Mouse (Mus musculus): ENCODE data around the gene 3110018I06Rik. TPM values are rescaled to one million over a fixed set of nuclear protein-coding genes. Genes with fewer than 3 reads are reported as not detected.

The 3110018I06Rik gene
- polyA plus RNA-seq (2012; ENCODE audit: insufficient read depth, low replicate concordance) = not detected in 2 replicates

GRCm38 (mm10) chr12:107488371-107488770 lies at the start of gene 3110018I06Rik:
TSS of gene 3110018I06Rik (plus strand) at chr12:107488632.
- no peaks in the 10 kb centered on the region for H3K4me1 ChIP-seq

DNA sequence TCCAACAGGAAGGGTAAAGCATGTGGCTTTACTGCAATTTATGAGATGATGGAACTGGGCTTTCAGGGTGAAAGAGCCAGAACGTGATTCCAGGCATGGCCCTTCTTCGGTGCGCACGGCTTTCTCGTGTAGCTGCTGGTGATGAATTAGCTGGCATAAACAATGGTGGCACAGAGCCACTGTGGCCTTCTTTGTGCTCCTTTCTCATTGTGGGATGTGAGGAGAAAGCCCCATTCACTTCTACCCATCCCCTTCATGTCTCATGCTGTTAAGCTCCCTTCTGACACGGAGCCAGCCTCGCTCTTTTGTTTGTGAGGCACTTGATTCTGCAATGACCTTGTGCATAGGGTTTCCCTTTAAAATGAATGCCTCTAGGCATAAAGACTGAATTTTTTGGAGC lies 43.8 kb upstream of the 3110018I06Rik start:
- TF ChIP-seq GATA1 (IDR thresholded peaks at IDR 0.05; ENCODE audit: borderline replicate concordance, low read length) (no peak), FLI1 (IDR thresholded peaks at IDR 0.05; ENCODE audit: low read length) (no peak)
- no peak overlapping the region for H3K4me3 ChIP-seq (replicated peaks)
- H3K36me3 ChIP-seq (replicated peaks; ENCODE audit: low read length) = no peaks in the 10 kb centered on the region
- H3K27me3 ChIP-seq (replicated peaks) = no peaks in the 10 kb centered on the region
- peaks cover 42% of the 10 kb centered on the region for H3K9me3 ChIP-seq
- no peaks in the 10 kb centered on the region for H3K4me1 ChIP-seq

More at GRCm38 (mm10) chr12:107488371-107488770, at the start of gene 3110018I06Rik:
- Histone ChIP-seq H3K9me3 (peaks cover 69% of the 10 kb centered on the region), H3K27me3 (replicated peaks) (no peaks in the 10 kb centered on the region), H3K4me3 (replicated peaks) (no peak within 1 kb of the TSS), H3K36me3 (replicated peaks; ENCODE audit: low read length) (no peaks in the 10 kb centered on the region)
- TF ChIP-seq FLI1 (IDR thresholded peaks at IDR 0.05; ENCODE audit: low read length) (no peak), GATA1 (IDR thresholded peaks at IDR 0.05; ENCODE audit: borderline replicate concordance, low read length) (no peak)

GRCm38 (mm10) chr12:107457835-107458234 lies 30.6 kb upstream of the 3110018I06Rik start:
- Histone ChIP-seq H3K27me3 (replicated peaks) (no peaks in the 10 kb centered on the region), H3K4me3 (replicated peaks) (no peak overlapping the region), H3K9me3 (peaks cover 63% of the 10 kb centered on the region), H3K4me1 (no peaks in the 10 kb centered on the region), H3K36me3 (replicated peaks; ENCODE audit: low read length) (no peaks in the 10 kb centered on the region)
- TF ChIP-seq GATA1 (IDR thresholded peaks at IDR 0.05; ENCODE audit: borderline replicate concordance, low read length) = no peak
- no peak for TF ChIP-seq FLI1 (IDR thresholded peaks at IDR 0.05; ENCODE audit: low read length)

GRCm38 (mm10) chr12:107464731-107465130 lies 23.7 kb upstream of the 3110018I06Rik start:
- no peaks in the 10 kb centered on the region for H3K36me3 ChIP-seq (replicated peaks; ENCODE audit: low read length)
- no peaks in the 10 kb centered on the region for H3K27me3 ChIP-seq (replicated peaks)
- no peak overlapping the region for H3K4me3 ChIP-seq (replicated peaks)
- TF ChIP-seq FLI1 (IDR thresholded peaks at IDR 0.05; ENCODE audit: low read length) = no peak
- no peak for TF ChIP-seq GATA1 (IDR thresholded peaks at IDR 0.05; ENCODE audit: borderline replicate concordance, low read length)
- H3K4me1 ChIP-seq = no peaks in the 10 kb centered on the region
- H3K9me3 ChIP-seq = peaks cover 43% of the 10 kb centered on the region

GRCm38 (mm10) chr12:107476441-107477291 lies 11.8 kb upstream of the 3110018I06Rik start:
- Histone ChIP-seq H3K4me1 (no peaks in the 10 kb centered on the region), H3K4me3 (replicated peaks) (no peak overlapping the region), H3K9me3 (peaks cover 40% of the 10 kb centered on the region), H3K27me3 (replicated peaks) (no peaks in the 10 kb centered on the region), H3K36me3 (replicated peaks; ENCODE audit: low read length) (no peaks in the 10 kb centered on the region)
- TF ChIP-seq GATA1 (IDR thresholded peaks at IDR 0.05; ENCODE audit: borderline replicate concordance, low read length) = no peak
- TF ChIP-seq FLI1 (IDR thresholded peaks at IDR 0.05; ENCODE audit: low read length) = no peak

DNA sequence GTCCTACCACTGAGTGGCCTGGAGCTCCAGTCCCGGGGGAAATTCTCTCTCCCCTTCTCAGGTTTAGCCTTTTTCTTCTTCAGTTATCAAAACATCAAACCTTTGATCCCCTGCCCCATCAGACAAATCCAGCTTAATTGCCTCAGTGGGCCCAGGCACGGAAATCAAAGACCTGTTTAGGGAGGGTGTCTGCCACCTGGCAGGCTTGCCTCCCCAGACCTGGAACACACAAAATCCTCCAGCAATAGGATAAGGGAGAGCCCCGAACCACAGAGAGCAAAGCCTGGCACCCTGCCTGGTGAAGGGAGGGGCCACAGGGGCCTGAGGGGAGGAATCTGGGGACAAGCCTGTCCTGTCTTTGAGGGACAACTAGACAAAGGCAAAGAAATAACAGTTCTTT lies 9.1 kb upstream of the 3110018I06Rik start:
- Histone ChIP-seq H3K4me3 (replicated peaks) (no peak overlapping the region), H3K27me3 (replicated peaks) (no peaks in the 10 kb centered on the region), H3K4me1 (no peaks in the 10 kb centered on the region), H3K9me3 (peaks cover 39% of the 10 kb centered on the region), H3K36me3 (replicated peaks; ENCODE audit: low read length) (no peaks in the 10 kb centered on the region)
- TF ChIP-seq GATA1 (IDR thresholded peaks at IDR 0.05; ENCODE audit: borderline replicate concordance, low read length) = no peak
- TF ChIP-seq FLI1 (IDR thresholded peaks at IDR 0.05; ENCODE audit: low read length) = no peak

- Histone ChIP-seq H3K27me3 (replicated peaks) (no peaks in the 10 kb centered on the region), H3K9me3 (peaks cover 44% of the 10 kb centered on the region), H3K4me1 (no peaks in the 10 kb centered on the region), H3K4me3 (replicated peaks) (no peak overlapping the region), H3K36me3 (replicated peaks; ENCODE audit: low read length) (no peaks in the 10 kb centered on the region)
- TF ChIP-seq GATA1 (IDR thresholded peaks at IDR 0.05; ENCODE audit: borderline replicate concordance, low read length) (no peak), FLI1 (IDR thresholded peaks at IDR 0.05; ENCODE audit: low read length) (no peak)
Observed at GRCm38 (mm10) chr12:107483031-107483430, 5.4 kb upstream of the 3110018I06Rik start.

DNA sequence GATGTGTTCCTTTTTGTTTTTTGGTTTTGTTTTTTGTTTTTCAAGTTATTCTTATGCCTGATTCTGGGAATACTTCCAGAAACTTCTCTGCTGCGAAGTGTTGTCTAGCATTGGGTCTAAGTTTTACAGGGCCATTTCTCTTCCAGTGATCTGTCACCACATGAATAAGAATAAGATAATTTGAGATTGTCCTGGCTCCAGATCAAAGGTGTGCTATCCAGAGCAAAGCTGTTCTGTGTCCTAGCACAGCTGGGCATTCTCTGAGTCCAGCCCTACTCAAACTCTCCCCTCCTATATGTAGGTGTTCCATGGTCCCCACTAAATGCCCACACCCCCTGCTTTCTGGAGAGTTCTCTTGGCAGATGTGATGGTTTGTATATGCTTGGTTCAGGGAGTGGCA lies 2.9 kb downstream of the 3110018I06Rik start:
- H3K36me3 ChIP-seq (replicated peaks; ENCODE audit: low read length) = no peaks in the 10 kb centered on the region
- TF ChIP-seq FLI1 (IDR thresholded peaks at IDR 0.05; ENCODE audit: low read length) = no peak
- no peak for TF ChIP-seq GATA1 (IDR thresholded peaks at IDR 0.05; ENCODE audit: borderline replicate concordance, low read length)
- H3K9me3 ChIP-seq = peaks cover 75% of the 10 kb centered on the region

DNA sequence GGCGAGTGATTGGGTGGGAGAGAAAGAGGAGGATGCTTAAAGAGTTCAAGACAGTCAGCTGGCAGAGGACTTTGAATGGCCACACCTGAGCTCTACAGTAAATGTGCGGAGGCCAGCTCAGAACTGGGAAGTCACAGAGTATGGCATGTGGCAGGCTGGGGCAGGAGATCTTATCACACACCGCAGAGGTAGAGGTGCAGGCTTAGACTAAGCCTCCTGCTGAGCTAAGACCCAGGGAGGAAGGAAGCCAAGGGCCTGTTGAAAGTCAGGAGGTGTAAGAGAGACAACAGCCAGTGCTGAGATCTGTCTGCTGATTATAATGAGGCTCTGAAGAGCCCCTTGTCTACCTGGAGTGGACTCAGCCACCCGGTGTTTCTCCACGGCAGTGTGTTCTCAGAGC lies 8.5 kb downstream of the 3110018I06Rik start:
- peaks cover 79% of the 10 kb centered on the region for H3K9me3 ChIP-seq
- no peaks in the 10 kb centered on the region for H3K27me3 ChIP-seq (replicated peaks)
- H3K4me1 ChIP-seq = no peaks in the 10 kb centered on the region
- no peaks in the 10 kb centered on the region for H3K36me3 ChIP-seq (replicated peaks; ENCODE audit: low read length)
- TF ChIP-seq FLI1 (IDR thresholded peaks at IDR 0.05; ENCODE audit: low read length) (no peak), GATA1 (IDR thresholded peaks at IDR 0.05; ENCODE audit: borderline replicate concordance, low read length) (no peak)
- no peak overlapping the region for H3K4me3 ChIP-seq (replicated peaks)

More for the DNA sequence above, 2.9 kb downstream of the 3110018I06Rik start:
- Histone ChIP-seq H3K4me1 (no peaks in the 10 kb centered on the region), H3K4me3 (replicated peaks) (no peak overlapping the region), H3K27me3 (replicated peaks) (no peaks in the 10 kb centered on the region)

DNA sequence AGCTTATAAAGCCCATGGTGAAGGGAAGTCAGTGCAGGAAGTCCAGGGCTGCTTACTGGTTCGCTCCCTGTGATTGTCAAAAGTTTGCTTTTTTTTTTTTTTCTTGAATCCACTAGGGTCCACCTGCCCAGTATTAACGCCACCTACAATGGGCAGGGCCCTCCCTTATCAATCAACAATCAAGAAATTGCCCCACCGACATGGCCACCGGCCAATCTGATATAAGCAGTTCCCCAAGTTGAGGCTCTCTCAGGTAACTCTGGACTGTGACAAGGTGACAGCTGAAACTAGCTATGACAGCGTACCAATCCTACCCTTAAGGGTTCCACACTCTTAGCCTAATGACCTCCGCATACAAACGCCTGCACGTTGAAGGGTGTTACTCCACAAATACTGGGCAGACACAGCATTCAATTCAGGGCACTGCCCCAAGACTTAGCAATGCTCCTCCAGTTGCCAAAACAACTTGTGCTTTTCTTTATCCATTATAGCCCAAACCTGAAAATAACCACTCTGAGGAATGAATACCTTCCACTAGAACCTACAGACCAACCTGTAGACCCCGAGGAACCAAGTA lies 21.3 kb downstream of the 3110018I06Rik start:
- H3K27me3 ChIP-seq (replicated peaks) = no peaks in the 10 kb centered on the region
- no peak for TF ChIP-seq FLI1 (IDR thresholded peaks at IDR 0.05; ENCODE audit: low read length)
- TF ChIP-seq GATA1 (IDR thresholded peaks at IDR 0.05; ENCODE audit: borderline replicate concordance, low read length) = no peak
- H3K9me3 ChIP-seq = peaks cover 74% of the 10 kb centered on the region
- H3K36me3 ChIP-seq (replicated peaks; ENCODE audit: low read length) = no peaks in the 10 kb centered on the region
- no peak overlapping the region for H3K4me3 ChIP-seq (replicated peaks)
- peaks cover 4% of the 10 kb centered on the region; the same call in 1 of the 2 replicates for H3K4me1 ChIP-seq
